Mouse (Mus musculus) splenic B cell, adult 2 months (primary cell): ENCODE measurements around the gene Chn2.
A peak's percentile ranks its signal among the peaks of the same experiment; 100 is the strongest.

Source experiments
- DNase-seq: peaks from one replicate; pipeline ENCODE4 v3.0.0-alpha.2; 2011; ENCODE audit warnings: low read depth, low spot score
- H3K27me3 ChIP-seq: 2 replicates; pipeline ENCODE4 v1.6.1; 2012; ENCODE audit warnings: mild to moderate bottlenecking, low read length, moderate library complexity, mixed read lengths; ENCODE audit not compliant: control insufficient read depth, poor library complexity, insufficient read depth, severe bottlenecking
- H3K36me3 ChIP-seq: 2 replicates; pipeline ENCODE4 v1.6.1; 2012; ENCODE audit warnings: mild to moderate bottlenecking, low read length, moderate library complexity, mixed read lengths; ENCODE audit not compliant: control insufficient read depth, poor library complexity, insufficient read depth, severe bottlenecking

Chn2 gene

DNA sequence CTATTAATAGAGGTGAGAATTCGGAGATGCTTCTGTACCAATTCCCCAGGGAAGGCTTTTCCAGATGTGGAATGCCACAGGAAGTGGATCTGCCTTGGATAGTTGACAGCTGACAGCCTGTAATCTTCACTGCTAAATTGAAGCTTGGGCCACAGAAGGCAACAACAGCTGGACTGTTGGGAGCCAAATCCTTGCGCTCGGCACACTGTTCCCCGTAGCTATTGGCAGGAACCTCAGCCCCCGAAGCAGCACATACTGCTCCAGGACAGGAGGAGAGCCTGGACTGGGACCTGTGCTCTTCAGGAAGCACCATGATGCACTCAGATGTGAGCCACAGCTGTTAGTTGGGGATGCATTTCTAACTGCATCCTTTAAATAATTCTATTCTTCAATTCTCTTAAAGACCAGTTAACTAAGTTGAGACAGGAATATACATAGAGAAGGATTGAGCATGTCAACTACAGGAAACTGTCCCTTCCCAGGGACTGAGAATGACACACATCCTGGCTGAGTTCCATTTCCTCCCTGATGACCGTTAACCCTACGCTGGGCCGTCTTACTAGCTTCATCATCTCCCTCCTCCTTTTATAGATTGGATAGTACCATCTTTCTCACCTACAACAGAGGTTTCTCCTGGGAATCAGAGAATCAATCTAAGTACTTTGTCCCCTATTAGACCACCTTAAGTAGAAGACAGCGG, 64.1 kb downstream of the Chn2 start:
- Histone ChIP-seq H3K36me3 (no peaks in the 10 kb centered on the region), H3K27me3 (no peaks in the 10 kb centered on the region)
- no peak for DNase-seq

GRCm38 (mm10) chr6:54111416-54111984, 72.1 kb downstream of the Chn2 start:
- DNase-seq, result no peak
- Histone ChIP-seq H3K36me3 (no peaks in the 10 kb centered on the region), H3K27me3 (no peaks in the 10 kb centered on the region)

- Histone ChIP-seq H3K36me3 (no peaks in the 10 kb centered on the region), H3K27me3 (no peaks in the 10 kb centered on the region)
- no peak for DNase-seq
These were observed 74.0 kb downstream of the Chn2 start for GRCm38 (mm10) chr6:54113338-54113737.

DNA sequence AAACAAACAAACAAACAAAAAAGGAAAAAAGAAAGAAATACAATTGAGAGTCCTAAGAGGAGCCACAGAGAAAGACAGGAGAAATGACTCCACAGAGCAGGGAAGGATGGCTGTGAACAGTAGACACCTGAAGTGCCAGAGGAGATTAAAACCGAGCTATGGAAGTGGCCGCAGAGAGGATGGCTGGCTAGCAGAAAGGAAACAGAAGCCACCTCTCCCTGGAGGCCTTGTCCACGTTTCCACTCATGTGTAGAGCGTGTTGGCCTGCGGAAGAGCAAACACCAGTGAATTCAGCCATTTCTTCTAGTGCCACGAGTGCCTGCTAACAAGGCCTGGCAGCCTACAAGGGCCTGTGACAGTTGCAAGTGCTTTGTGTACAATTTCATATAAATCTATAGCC, 75.1 kb downstream of the Chn2 start:
- Histone ChIP-seq H3K27me3 (no peaks in the 10 kb centered on the region), H3K36me3 (no peaks in the 10 kb centered on the region)
- no peak for DNase-seq

DNA sequence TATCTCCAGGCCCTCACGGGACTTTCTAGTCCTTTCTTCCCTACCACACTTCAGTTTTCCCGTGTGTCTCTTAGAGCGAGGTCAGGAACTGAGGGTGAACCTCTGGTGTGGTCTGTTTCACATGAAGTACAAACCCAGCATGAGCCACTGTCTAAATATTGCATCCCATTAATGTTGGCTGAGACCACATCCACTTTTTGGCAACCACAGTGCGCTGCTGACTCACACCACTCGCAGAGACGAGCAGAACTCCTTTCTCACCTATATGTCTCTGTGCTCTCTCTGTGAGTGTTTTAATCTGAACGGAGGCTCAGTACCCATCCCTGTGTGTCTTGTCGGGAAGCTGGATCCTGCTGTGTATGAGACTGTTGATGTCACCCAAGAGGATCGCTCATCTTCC, 76.9 kb downstream of the Chn2 start:
- Histone ChIP-seq H3K27me3 (no peaks in the 10 kb centered on the region), H3K36me3 (no peaks in the 10 kb centered on the region)
- peak; percentile 18 for DNase-seq

- H3K27me3 ChIP-seq, result no peaks in the 10 kb centered on the region
- H3K36me3 ChIP-seq, result no peaks in the 10 kb centered on the region
- DNase-seq, result peak; percentile 89
These were observed 77.7 kb downstream of the Chn2 start for GRCm38 (mm10) chr6:54117001-54117591.

DNA sequence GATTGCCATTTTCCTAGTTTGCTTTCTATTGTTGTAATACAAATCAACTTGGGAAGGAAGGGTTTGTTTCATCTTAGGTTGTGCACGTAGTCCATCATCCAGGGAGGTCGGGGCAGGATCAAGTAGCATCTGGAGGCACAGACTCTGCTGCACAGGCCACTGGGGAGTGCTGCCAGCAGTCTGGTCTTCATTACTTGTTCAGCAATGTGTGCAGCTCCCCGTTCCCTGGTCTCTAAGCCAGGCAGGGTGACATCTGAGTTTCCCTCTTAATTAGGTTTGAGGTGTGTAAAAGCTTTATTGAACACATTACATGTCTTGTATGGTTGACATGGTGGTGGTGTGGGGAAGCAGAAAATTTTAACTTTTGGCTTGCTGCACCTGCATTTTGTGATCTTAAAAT, 79.0 kb downstream of the Chn2 start:
- Histone ChIP-seq H3K27me3 (no peaks in the 10 kb centered on the region), H3K36me3 (no peaks in the 10 kb centered on the region)
- no peak for DNase-seq

GRCm38 (mm10) chr6:54118897-54119296, 79.5 kb downstream of the Chn2 start:
- DNase-seq, result no peak
- H3K36me3 ChIP-seq, result no peaks in the 10 kb centered on the region
- no peaks in the 10 kb centered on the region for H3K27me3 ChIP-seq

DNA sequence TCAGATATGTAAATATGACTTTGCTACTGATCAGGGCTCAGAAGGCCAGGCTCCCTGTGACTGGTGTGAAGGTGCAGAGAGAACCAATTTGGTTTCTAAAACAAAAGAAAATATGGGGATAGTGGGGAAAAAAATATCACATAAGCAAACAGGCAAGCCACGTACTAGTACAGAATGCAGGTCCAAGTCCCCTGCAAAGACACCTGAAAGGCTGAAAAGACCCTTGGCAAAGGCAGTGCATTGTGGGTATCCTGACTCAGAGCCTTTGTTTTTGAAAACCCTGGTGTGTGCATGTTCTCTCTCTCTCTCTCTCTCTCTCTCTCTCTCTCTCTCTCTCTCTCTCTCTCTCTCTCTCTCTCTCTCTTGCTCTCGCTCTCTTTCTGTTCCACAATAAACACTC, 80.1 kb downstream of the Chn2 start:
- H3K27me3 ChIP-seq, result no peaks in the 10 kb centered on the region
- no peak for DNase-seq
- H3K36me3 ChIP-seq, result no peaks in the 10 kb centered on the region

DNA sequence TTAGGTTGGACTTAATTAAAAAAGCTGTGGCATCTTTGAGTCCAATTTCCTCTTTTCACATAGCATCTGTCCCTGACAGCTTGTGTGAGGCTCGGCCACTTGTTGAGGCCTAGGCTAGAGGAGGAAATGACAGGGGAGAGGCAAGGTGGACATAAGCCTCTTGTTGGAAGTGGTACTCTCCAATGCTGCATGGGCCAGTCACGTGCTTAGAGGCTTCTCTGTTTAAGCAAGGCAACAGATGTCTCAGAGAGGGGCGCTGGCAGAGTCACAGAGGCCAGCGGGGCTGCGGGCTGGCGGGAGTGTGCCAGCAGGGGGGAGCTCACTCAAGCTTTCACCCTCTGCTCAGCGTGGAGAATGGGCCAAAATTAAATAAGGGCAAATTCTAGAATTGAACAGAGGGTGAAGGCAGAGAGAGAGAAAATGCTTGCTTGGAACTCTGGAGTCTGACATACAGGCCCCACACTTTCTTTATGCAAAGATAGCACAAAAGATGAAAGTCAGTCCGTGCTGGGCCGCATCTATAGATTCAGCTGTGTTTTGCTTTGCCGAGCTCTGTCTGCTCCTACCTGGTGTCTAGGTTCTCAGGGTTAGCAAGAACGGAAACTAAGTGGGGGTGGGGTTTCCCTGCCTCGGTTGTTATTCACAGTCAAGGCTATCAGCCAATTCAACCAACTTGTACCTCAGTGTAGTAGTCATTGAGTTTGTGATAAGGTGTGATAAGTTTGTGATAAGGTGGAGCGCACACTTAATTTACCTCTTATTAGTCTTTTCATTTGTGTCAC, 80.7 kb downstream of the Chn2 start:
- no peaks in the 10 kb centered on the region for H3K27me3 ChIP-seq
- H3K36me3 ChIP-seq, result no peaks in the 10 kb centered on the region
- DNase-seq, result peak; percentile 49

GRCm38 (mm10) chr6:54120889-54121288, 81.5 kb downstream of the Chn2 start:
- no peaks in the 10 kb centered on the region for H3K36me3 ChIP-seq

DNA sequence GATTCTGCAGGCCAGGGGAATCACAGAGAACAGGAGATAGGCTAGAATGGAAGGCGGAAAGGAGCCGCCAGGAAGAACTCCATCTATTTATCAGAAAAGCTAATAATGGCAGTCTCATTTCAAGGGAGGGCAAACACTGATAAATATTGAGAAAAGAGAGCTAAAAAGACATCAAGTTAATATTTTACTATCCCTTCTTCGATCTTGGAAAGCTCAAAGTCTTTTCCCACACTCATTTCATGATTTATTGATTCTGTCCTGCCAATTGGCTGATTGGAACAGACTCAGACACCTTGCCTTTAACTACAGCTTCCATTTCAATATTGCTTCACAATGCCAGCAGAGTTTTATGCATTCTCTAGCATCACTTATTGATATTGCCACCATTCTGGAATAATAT, 85.2 kb downstream of the Chn2 start:
- DNase-seq, result no peak
- H3K36me3 ChIP-seq, result no peaks in the 10 kb centered on the region
- no peaks in the 10 kb centered on the region for H3K27me3 ChIP-seq

More at GRCm38 (mm10) chr6:54120889-54121288, 81.5 kb downstream of the Chn2 start:
- no peaks in the 10 kb centered on the region for H3K27me3 ChIP-seq
- no peak for DNase-seq

DNA sequence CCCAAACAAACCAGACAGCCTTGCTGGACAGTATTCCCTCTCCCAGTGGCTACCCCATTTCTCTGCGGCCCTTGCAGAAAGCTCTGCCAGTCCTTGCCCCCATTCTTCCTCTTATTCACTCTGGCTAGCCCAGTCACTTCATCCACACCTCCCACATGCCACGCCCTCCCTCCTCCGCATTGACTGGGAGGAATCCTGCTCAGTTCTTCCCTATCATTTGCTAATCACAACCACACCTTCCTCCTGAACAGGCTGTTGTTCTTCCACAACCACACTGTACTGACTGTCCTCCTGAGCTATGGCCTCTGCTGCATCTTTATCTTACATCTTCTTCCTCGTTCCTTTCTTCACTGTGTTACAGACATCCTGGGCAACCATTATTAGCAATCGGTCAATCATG, 86.2 kb downstream of the Chn2 start:
- Histone ChIP-seq H3K36me3 (no peaks in the 10 kb centered on the region), H3K27me3 (no peaks in the 10 kb centered on the region)
- no peak for DNase-seq

- no peak for DNase-seq
- H3K27me3 ChIP-seq, result no peaks in the 10 kb centered on the region
These were observed 87.1 kb downstream of the Chn2 start for GRCm38 (mm10) chr6:54126225-54126992.

More at GRCm38 (mm10) chr6:54126225-54126992, 87.1 kb downstream of the Chn2 start:
- no peaks in the 10 kb centered on the region for H3K36me3 ChIP-seq
